Mouse (Mus musculus): ENCODE results near the gene Frs2. TPM values are rescaled to one million over a fixed set of nuclear protein-coding genes. Genes with fewer than 3 reads are reported as not detected.

The Frs2 gene
- total and polyA plus RNA-seq, 3 experiments, result 16.6 to 105 (median 19.6) TPM

- peaks cover 3% of the 10 kb centered on the region for H3K9me3 ChIP-seq (replicated peaks)
- no peaks in the 10 kb centered on the region for H3K27me3 ChIP-seq (ENCODE audit: insufficient read depth, low read length)
- no peak for TF ChIP-seq POLR2AphosphoS5 (IDR thresholded peaks at IDR 0.05; ENCODE audit: insufficient replicate concordance, low read depth, low read length)
- TF ChIP-seq GATA1 (IDR thresholded peaks at IDR 0.05; ENCODE audit: borderline replicate concordance, low read length), result no peak
- TF ChIP-seq GATA2 (IDR thresholded peaks at IDR 0.05; ENCODE audit: borderline replicate concordance, low read depth, low read length), result no peak
- TF ChIP-seq CTCF (IDR thresholded peaks at IDR 0.05; ENCODE audit: low read depth, low read length), result no peak
- no peak for TF ChIP-seq TAL1 (conservative IDR thresholded peaks at IDR 0.05; ENCODE audit: low read depth, low read length)
- peaks cover 4% of the 10 kb centered on the region for H3K4me1 ChIP-seq (ENCODE audit: insufficient read depth, low read depth, low read length)
- H3K36me3 ChIP-seq (replicated peaks), result peaks cover 74% of the 10 kb centered on the region
- H3K4me3 ChIP-seq (ENCODE audit: low read depth, low read length), result no peak overlapping the region
- DNase-seq (ENCODE audit: low spot score), result no peak
- no peak for ATAC-seq (ENCODE audit: extremely low read depth, insufficient number of reproducible peaks, low FRiP score, poor library complexity, severe bottlenecking)
Measured at GRCm38 (mm10) chr10:117072191-117072888, 76.0 kb downstream of the Frs2 start.

GRCm38 (mm10) chr10:117069109-117069508 is 79.2 kb downstream of the Frs2 start:
- Histone ChIP-seq H3K9me3 (replicated peaks) (peaks cover 3% of the 10 kb centered on the region), H3K4me3 (ENCODE audit: low read depth, low read length) (no peak overlapping the region), H3K27me3 (ENCODE audit: insufficient read depth, low read length) (no peaks in the 10 kb centered on the region), H3K4me1 (ENCODE audit: insufficient read depth, low read depth, low read length) (peaks cover 6% of the 10 kb centered on the region), H3K36me3 (replicated peaks) (peaks cover 47% of the 10 kb centered on the region)
- TF ChIP-seq GATA1 (IDR thresholded peaks at IDR 0.05; ENCODE audit: borderline replicate concordance, low read length) (no peak), GATA2 (IDR thresholded peaks at IDR 0.05; ENCODE audit: borderline replicate concordance, low read depth, low read length) (no peak), POLR2AphosphoS5 (IDR thresholded peaks at IDR 0.05; ENCODE audit: insufficient replicate concordance, low read depth, low read length) (no peak), TAL1 (conservative IDR thresholded peaks at IDR 0.05; ENCODE audit: low read depth, low read length) (no peak), CTCF (IDR thresholded peaks at IDR 0.05; ENCODE audit: low read depth, low read length) (no peak)
- no peak for ATAC-seq (ENCODE audit: extremely low read depth, insufficient number of reproducible peaks, low FRiP score, poor library complexity, severe bottlenecking)
- DNase-seq (ENCODE audit: low spot score), result no peak

GRCm38 (mm10) chr10:117064076-117064475 is 84.3 kb downstream of the Frs2 start:
- H3K36me3 ChIP-seq (replicated peaks), result peaks cover 37% of the 10 kb centered on the region
- H3K9me3 ChIP-seq (replicated peaks), result no peaks in the 10 kb centered on the region
- H3K27me3 ChIP-seq (ENCODE audit: insufficient read depth, low read length), result no peaks in the 10 kb centered on the region
- ATAC-seq (ENCODE audit: extremely low read depth, insufficient number of reproducible peaks, low FRiP score, poor library complexity, severe bottlenecking), result no peak
- peaks cover 31% of the 10 kb centered on the region for H3K4me1 ChIP-seq (ENCODE audit: insufficient read depth, low read depth, low read length)
- peak overlapping the region; percentile 50; the same call in 1 of the 2 replicates for H3K4me3 ChIP-seq (ENCODE audit: low read depth, low read length)
- DNase-seq (ENCODE audit: low spot score), result no peak
- TF ChIP-seq POLR2AphosphoS5 (IDR thresholded peaks at IDR 0.05; ENCODE audit: insufficient replicate concordance, low read depth, low read length) (no peak), GATA2 (IDR thresholded peaks at IDR 0.05; ENCODE audit: borderline replicate concordance, low read depth, low read length) (no peak), TAL1 (conservative IDR thresholded peaks at IDR 0.05; ENCODE audit: low read depth, low read length) (no peak), GATA1 (IDR thresholded peaks at IDR 0.05; ENCODE audit: borderline replicate concordance, low read length) (no peak), CTCF (IDR thresholded peaks at IDR 0.05; ENCODE audit: low read depth, low read length) (no peak)

DNA sequence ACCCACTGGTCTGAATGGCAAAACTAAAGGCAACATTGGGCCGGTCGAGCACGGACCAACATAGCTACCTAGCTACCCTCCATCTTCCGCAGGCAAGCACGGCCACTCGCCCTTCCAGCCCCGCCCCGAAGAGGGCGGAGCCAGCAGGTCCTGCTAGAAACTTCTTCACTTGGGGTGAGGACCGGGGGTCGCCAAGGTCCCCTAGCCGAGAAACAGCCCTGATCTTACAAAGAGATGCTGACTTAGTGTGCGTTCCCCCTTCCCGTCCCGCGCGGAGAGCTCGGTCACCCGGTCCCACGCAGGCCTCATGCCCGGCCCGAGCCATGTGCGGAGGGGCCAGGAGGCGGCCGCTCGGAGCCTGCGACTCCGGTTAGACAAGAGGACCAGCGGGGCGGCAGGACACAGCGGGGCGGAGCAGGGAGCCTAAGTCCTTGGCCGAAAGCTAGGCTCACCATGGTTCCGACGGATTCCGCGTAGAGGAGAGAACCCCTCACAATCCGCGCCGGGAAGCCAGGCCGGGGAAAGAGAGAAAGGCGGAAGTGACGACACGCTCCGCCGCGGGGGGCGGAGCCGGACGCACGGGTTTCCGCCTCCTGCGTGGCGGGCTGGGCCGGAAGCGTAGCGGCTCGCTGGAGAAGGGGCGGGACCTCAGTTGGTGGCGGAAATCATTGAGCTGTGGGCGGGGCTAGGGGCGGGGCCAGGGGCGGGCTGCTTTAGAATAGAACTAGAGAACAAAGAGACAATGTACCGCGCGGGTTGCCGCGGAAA is 84.9 kb downstream of the Frs2 start, which contains the start of gene Cct2:
Gene Cct2, minus strand, starts transcription at position 561 of the 768 bp plus-strand sequence.
- TF ChIP-seq GATA2 (IDR thresholded peaks at IDR 0.05; ENCODE audit: borderline replicate concordance, low read depth, low read length) (no peak), GATA1 (IDR thresholded peaks at IDR 0.05; ENCODE audit: borderline replicate concordance, low read length) (no peak), POLR2AphosphoS5 (IDR thresholded peaks at IDR 0.05; ENCODE audit: insufficient replicate concordance, low read depth, low read length) (no peak), CTCF (IDR thresholded peaks at IDR 0.05; ENCODE audit: low read depth, low read length) (no peak), TAL1 (conservative IDR thresholded peaks at IDR 0.05; ENCODE audit: low read depth, low read length) (no peak)
- Histone ChIP-seq H3K9me3 (replicated peaks) (no peaks in the 10 kb centered on the region), H3K36me3 (replicated peaks) (peaks cover 39% of the 10 kb centered on the region), H3K27me3 (ENCODE audit: insufficient read depth, low read length) (no peaks in the 10 kb centered on the region), H3K4me3 (ENCODE audit: low read depth, low read length) (peak within 1 kb of the TSS; percentile 93), H3K4me1 (ENCODE audit: insufficient read depth, low read depth, low read length) (peaks cover 37% of the 10 kb centered on the region)
- peak; percentile 77 for ATAC-seq (ENCODE audit: extremely low read depth, insufficient number of reproducible peaks, low FRiP score, poor library complexity, severe bottlenecking)
- DNase-seq (ENCODE audit: low spot score), result peak; percentile 89

GRCm38 (mm10) chr10:117062894-117063253 is 85.5 kb downstream of the Frs2 start:
- peak; percentile 52 for ATAC-seq (ENCODE audit: extremely low read depth, insufficient number of reproducible peaks, low FRiP score, poor library complexity, severe bottlenecking)
- Histone ChIP-seq H3K9me3 (replicated peaks) (no peaks in the 10 kb centered on the region), H3K27me3 (ENCODE audit: insufficient read depth, low read length) (no peaks in the 10 kb centered on the region), H3K4me3 (ENCODE audit: low read depth, low read length) (peak overlapping the region; percentile 93), H3K4me1 (ENCODE audit: insufficient read depth, low read depth, low read length) (peaks cover 42% of the 10 kb centered on the region), H3K36me3 (replicated peaks) (peaks cover 45% of the 10 kb centered on the region)
- no peak for TF ChIP-seq GATA1 (IDR thresholded peaks at IDR 0.05; ENCODE audit: borderline replicate concordance, low read length)
- no peak for TF ChIP-seq TAL1 (conservative IDR thresholded peaks at IDR 0.05; ENCODE audit: low read depth, low read length)
- no peak for TF ChIP-seq GATA2 (IDR thresholded peaks at IDR 0.05; ENCODE audit: borderline replicate concordance, low read depth, low read length)
- TF ChIP-seq CTCF (IDR thresholded peaks at IDR 0.05; ENCODE audit: low read depth, low read length), result no peak
- TF ChIP-seq POLR2AphosphoS5 (IDR thresholded peaks at IDR 0.05; ENCODE audit: insufficient replicate concordance, low read depth, low read length), result no peak
- peak; percentile 36 for DNase-seq (ENCODE audit: low spot score)

DNA sequence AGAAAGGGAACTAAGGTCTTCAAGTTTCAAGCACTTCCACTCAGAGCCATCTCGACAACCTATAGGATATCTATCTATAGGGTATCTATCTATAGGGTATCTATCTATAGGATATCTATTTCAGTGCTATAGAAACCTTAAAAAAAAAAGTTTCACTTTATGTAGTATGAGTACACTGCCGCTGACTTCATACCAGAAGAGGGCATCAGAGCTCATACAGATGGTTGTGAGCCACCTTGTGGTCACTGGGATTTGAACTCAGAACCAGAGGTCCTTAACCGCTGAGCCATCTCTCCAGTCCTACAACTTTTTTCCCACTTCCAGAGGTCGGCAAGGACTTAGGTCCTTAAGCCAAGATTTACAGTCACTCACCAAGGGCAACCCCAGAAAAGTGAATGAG is 92.7 kb downstream of the Frs2 start:
- no peak overlapping the region for H3K4me3 ChIP-seq (ENCODE audit: low read depth, low read length)
- ATAC-seq (ENCODE audit: extremely low read depth, insufficient number of reproducible peaks, low FRiP score, poor library complexity, severe bottlenecking), result no peak
- no peak for TF ChIP-seq GATA2 (IDR thresholded peaks at IDR 0.05; ENCODE audit: borderline replicate concordance, low read depth, low read length)
- no peak for TF ChIP-seq POLR2AphosphoS5 (IDR thresholded peaks at IDR 0.05; ENCODE audit: insufficient replicate concordance, low read depth, low read length)
- no peak for TF ChIP-seq GATA1 (IDR thresholded peaks at IDR 0.05; ENCODE audit: borderline replicate concordance, low read length)
- TF ChIP-seq CTCF (IDR thresholded peaks at IDR 0.05; ENCODE audit: low read depth, low read length), result no peak
- TF ChIP-seq TAL1 (conservative IDR thresholded peaks at IDR 0.05; ENCODE audit: low read depth, low read length), result no peak
- no peaks in the 10 kb centered on the region for H3K9me3 ChIP-seq (replicated peaks)
- peaks cover 39% of the 10 kb centered on the region for H3K4me1 ChIP-seq (ENCODE audit: insufficient read depth, low read depth, low read length)
- H3K36me3 ChIP-seq (replicated peaks), result peaks cover 100% of the 10 kb centered on the region
- no peak for DNase-seq (ENCODE audit: low spot score)
- no peaks in the 10 kb centered on the region for H3K27me3 ChIP-seq (ENCODE audit: insufficient read depth, low read length)
